Mouse (Mus musculus) left cerebral cortex, adult 2 months (tissue): Measurements from ENCODE around the gene Gm42417. TPM values are rescaled to one million over a fixed set of nuclear protein-coding genes. Genes with fewer than 3 reads are reported as not detected.

Experiments
- DNase-seq, 2 experiments: peaks; one replicate each; pipeline ENCODE4 v3.0.0; 2021 to 2022; ENCODE audit warnings: low spot score in 2 of 2, mixed read lengths in 1 of 2; ENCODE audit errors: extremely low spot score in 1 of 2
- H3K27ac ChIP-seq: fragments of 200-600 bp; 2 replicates; pipeline ENCODE4 v1.8.1; 2022
- H3K4me3 ChIP-seq: fragments of 200-600 bp; 2 replicates; pipeline ENCODE4 v1.8.1; 2022
- CTCF ChIP-seq: fragments of 200-600 bp; IDR thresholded peaks from 2 replicates; pipeline ENCODE4 v1.8.1; 2022; ENCODE audit warnings: antibody characterized with exemption, mild to moderate bottlenecking, moderate library complexity
- intact Hi-C: fragments of 180-260 bp; cut with DNase I; formaldehyde crosslinking; loops from one replicate; pipeline ENCODE4 v1.15.1; 2025
- long read RNA-seq, 2 experiments: library from polyadenylated mRNA; stranded (forward); transcript quantifications; one replicate each; pipeline ENCODE4 v2.0.0; 2021; ENCODE audit warnings: borderline mapping rate in 2 of 2
- total RNA-seq, 2 experiments: library from RNA; stranded (reverse); gene quantifications; 2 replicates each; pipeline ENCODE4 v1.2.3; 2021

Gene Gm42417
- not detected for total RNA-seq
- long read RNA-seq, experiment 1 = 0 reads
- long read RNA-seq, experiment 2 = 0 reads

DNA sequence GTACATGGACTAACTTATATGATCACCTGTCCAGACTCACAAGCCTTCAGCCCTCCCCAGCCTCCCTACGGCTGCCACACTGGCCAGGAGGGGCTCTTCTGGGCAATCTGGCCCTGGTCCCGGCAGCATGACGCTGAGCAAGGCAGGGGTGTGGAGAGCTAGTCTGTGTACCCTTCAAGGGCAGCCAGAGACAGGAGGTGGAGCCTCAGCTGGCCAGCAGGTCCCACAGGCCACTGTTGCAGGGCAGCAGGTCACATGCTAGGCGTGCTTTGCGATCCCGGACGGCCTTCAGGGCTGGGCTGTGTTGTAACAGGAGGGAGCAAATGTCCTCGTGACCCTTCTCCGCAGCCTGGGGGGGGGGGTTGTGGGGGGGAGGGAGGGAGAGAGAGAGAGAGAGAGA is at the start of gene Gm42417:
TSS of gene Gm42417 (minus strand) at position 244 of the 400 bp plus-strand sequence.
- no peak for TF ChIP-seq CTCF
- H3K27ac ChIP-seq = no peak within 1 kb of the TSS
- no peak within 1 kb of the TSS for H3K4me3 ChIP-seq
- intact Hi-C loops = no loop called here
- no peak for DNase-seq

DNA sequence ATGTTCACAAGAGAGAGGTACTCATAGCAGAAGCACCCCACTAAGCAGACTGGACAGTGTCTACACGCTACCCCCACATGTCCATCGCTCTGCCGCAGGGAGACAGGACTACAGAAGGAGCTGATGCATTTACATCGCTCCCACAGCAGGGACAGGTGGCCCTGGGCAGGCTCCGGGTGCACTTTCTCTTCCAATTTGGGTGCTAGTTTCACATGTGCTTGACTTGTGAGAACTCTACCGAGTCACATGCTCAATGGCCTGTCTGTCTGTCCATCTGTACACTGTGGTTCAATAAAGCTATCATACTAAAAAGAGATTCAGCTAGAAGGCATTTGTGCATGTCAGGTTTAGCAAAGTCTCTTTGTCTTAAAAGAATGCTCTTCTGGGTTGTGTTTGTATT is 48.6 kb upstream of the Gm42417 start:
- Histone ChIP-seq H3K4me3 (no peak overlapping the region), H3K27ac (no peak overlapping the region)
- intact Hi-C loops = no loop called here
- no peak for DNase-seq
- no peak for TF ChIP-seq CTCF

DNA sequence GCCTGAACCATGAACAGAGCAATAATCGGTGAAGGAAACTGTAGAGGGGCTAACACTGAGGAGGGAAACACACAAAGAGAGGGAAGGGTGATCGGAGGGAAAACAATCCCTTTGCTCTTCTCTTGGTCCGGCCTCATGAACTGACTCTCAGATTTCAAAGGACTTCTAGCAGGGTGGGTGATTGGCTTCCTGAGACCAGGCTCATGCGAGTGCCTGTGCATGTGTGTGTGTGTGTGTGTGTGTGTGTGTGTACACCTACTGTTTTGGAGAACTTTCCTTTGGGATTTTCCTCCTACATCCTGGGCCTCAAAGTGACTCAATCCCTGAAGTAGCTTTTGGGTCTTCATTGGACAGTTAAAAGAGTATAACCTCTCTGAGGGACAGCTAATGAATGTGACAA is 47.1 kb upstream of the Gm42417 start:
- DNase-seq = no peak
- no peak for TF ChIP-seq CTCF
- H3K4me3 ChIP-seq = no peak overlapping the region
- no peak overlapping the region for H3K27ac ChIP-seq
- intact Hi-C loops = no loop called here

DNA sequence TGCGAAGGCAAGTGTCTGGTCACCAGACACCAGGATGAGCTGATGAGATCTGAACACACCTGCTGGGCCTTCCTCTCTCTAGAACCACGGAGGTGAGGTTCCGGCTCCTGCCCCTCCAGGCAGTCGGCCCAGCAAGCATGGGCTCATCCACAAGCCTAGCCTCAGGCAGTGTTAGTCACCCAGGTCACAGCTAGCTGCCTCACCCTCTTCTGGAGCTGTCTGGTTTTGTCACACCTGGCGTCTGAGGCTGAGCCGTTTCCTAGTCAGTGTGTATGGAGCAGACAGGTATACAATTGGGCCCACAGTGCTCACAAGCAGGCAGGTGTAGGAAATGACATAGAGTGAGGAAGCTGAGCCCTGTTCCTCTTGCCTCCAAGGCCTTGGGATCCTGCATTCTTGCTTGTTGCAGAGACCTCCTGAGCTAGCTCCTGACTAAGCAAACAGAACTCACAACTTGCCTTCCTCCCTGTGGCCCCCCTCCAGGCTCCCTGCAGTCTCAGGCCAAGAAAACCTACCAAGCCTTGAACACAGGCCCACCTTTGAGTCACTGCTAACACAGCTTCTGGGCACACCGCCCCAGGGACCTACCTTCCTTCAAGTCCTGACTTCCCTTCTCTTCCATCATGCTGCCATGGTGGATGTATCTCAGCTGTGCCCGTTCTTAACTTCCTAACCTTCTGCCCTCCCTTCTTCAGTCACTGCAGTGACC is 44.3 kb upstream of the Gm42417 start:
- intact Hi-C loops = no loop called here
- H3K4me3 ChIP-seq = no peak overlapping the region
- DNase-seq = no peak
- no peak for TF ChIP-seq CTCF
- H3K27ac ChIP-seq = no peak overlapping the region

DNA sequence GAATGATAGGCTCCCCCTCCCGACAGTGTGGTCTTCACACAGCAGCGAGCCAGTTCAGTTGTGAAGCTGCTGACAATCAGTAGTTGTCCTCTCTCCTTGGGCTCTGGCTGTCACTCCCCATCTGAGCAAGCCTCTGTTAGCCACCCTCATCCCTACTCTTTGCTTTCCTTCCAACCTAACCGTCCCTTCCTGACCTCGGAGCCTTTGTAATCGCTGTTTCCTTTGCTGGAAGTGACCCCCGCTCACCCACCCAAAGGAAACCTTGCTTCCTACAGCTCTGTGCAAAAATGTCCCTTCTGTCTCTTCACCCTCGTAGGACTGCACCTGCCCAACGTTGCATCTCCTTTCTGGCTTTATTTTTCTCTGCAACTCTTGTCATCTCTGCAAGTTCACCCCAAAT is 43.0 kb upstream of the Gm42417 start:
- intact Hi-C loops = no loop called here
- no peak overlapping the region for H3K27ac ChIP-seq
- no peak overlapping the region for H3K4me3 ChIP-seq
- DNase-seq = no peak
- TF ChIP-seq CTCF = no peak

DNA sequence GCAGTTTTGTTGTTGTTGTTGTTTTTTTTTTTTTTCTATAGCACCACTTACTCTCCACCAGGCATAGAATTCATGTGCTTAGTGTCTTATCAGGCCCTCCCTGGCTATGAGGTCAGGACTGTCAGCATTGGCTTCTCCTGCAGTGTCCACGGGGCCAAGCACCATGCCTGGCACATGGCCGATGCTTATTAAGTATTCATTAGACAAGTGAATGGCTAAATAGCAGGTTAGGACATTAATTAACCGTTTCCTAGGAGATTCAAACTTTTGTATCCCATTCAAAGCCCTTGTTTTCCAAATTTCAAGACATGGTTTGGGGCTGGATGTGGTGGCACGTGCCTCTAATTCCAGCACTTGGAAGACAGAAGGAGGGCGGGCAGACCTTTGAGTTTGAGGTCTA is 42.0 kb upstream of the Gm42417 start:
- no peak for TF ChIP-seq CTCF
- no peak for DNase-seq
- Histone ChIP-seq H3K27ac (no peak overlapping the region), H3K4me3 (no peak overlapping the region)
- intact Hi-C loops = no loop called here

DNA sequence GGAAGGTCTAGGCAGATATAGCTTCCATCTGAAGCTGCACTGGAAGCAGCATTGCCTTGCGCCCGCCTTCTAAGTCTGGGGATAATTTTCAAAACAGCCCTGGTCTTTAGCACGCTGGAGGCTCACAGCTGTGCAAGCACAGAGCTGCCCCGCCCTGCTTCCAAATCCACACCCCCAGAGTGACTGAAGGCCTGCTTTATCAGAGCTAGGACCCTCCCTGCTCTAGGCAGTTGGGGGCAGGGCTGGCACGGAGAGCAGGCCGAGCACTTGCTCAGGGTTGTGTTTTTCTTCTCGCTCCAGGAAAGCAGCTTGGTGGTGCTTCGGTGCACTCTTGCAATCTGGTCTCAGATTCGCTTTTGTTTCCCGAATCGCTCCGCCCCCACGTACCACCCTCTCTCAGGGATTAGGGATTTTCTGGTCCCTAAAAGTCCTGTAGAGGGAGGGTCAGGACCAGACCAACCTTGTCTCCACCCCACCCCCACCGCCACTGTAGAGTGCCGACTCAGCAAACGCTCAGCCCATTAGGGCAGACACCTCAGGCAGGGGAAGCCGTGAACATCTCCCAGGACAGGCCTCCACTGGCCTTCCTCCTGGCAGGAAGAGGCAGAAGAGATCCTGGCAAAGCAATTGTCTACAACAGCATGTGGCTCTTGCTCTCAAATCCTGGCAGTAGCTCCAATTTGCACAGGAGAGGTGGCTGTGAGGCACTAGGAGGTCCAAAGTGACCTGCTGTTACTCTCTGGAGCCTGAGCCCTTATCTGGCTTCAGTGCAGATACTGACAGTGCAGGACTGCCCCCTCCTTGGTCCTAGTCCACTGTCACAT is 41.4 kb upstream of the Gm42417 start:
- Histone ChIP-seq H3K27ac (peak overlapping the region; percentile 73), H3K4me3 (peak overlapping the region; percentile 17)

DNA sequence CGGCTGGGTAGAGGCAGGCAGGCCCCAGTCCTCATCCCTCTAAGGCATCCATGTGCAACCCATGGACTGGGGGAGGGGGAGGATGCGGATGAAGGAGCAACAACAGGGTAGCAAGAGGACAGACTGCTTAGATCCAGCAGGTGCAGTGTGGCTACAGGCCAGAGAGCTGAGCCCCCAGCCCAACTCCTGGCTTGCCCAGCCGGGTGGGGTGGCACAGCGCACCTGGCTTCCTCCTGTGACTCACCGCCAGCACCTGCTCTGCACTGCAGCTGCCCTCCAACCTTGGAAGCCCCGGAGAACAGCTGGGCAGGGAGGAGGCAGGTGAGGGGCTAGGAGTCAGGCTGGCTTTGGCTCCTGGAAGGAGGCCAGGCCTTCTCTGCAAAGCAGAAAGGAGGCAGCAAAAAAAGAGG is 40.8 kb upstream of the Gm42417 start:
- no peak for DNase-seq
- H3K4me3 ChIP-seq = peak overlapping the region; percentile 17; the same call in 1 of the 2 replicates
- intact Hi-C loops = no loop called here
- H3K27ac ChIP-seq = peak overlapping the region; percentile 73
- TF ChIP-seq CTCF = no peak

More for the DNA sequence above, 41.4 kb upstream of the Gm42417 start:
- intact Hi-C loops = no loop called here
- no peak for TF ChIP-seq CTCF
- peak; percentile 40 to 47 for DNase-seq

DNA sequence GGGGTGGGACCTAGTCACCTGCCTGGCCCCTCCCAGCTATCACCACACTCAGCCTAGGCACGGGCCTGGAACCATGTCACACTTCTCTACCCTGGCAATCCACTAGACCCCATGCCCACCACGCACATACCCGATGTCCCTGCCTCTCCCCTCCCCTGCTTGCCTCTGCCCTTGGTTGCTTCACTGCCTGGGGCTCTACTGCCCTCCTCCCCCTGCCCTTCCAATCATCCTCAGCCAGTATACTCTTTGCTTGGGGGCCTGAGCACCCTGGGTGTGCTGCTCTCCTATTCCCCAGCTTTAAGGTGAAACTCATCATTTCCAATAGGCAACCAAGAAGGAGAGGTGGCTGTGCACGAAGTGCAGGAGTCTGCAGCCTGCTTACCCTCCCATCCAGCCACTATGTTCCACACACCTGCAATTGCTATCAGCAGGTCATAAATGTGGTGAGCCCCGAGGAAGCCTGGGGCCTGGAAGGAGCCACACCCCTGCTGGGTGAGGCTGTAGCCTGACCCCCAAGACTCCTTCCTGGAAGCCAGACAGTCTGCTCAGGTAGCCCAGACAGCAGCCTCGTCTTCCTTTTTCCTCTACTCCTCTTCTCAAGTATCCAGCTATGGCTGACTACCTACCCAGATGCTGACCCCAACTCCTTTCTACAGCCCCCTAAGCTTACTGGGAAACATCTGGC is 37.9 kb upstream of the Gm42417 start:
- Histone ChIP-seq H3K27ac (no peak overlapping the region), H3K4me3 (no peak overlapping the region)
- no peak for TF ChIP-seq CTCF
- no peak for DNase-seq
- intact Hi-C loops = no loop called here

DNA sequence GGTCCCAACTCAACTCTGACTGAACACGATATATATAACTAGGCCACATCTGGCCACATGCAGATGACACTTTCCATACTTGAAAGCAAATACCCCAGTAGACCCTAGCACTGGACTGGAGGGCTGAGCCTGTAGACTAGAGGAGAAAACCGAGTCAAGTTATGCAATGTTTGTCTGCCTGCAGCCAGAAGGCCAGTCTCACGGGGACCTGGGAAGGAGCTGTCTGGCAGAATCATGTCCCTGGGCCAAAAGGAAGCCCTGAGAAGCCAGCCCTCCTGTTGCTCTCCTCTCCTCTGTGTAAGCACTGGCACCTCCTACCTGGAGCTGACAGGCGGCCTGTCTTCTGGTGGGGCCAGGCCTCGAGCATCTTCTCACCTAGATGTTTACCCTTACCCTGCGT is 36.1 kb upstream of the Gm42417 start:
- no peak for DNase-seq
- Histone ChIP-seq H3K27ac (no peak overlapping the region), H3K4me3 (no peak overlapping the region)
- no peak for TF ChIP-seq CTCF
- intact Hi-C loops = no loop called here

DNA sequence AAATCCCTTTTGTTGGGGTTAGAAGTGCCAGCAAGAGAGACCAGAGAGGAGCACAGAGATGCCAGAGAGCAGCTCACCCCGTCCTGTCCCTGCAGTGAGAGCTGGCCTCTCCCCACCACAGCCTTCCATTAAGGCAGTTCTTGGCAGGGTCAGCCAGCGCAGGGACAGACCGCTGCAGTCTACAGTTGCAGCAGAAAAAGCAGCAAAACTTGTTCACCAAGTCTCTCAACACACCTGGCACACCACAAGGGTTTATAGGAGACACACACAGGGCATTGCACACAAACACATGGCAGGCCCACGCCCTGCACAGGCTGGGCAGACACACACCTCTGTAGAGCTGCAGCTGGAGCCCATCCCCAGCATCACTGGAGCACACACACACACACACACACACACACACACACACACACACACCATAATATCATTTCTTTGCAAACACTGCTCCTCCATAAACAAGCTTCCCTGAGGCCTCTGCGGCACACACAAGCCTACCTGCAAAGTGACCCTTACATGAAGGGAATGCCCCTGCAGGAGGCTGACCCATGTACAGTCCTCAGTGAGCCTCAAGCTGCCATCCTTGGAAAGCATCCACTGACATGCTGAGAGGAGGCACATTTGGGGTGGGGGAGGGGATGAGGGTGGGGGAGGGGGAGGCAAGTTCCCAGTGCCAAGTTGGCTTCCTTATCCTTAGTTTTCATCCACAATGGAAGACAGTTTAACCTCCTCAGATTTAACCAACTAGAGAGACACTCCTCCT is 35.1 kb upstream of the Gm42417 start:
- Histone ChIP-seq H3K27ac (no peak overlapping the region), H3K4me3 (no peak overlapping the region)
- intact Hi-C loops = no loop called here
- no peak for TF ChIP-seq CTCF
- DNase-seq = no peak
